Mouse (Mus musculus) forebrain, embryonic 10.5 days (tissue): Measurements from ENCODE around the gene Rps6kl1. TPM values are rescaled to one million over a fixed set of nuclear protein-coding genes. Genes with fewer than 3 reads are reported as not detected.

ENCODE experiments used
- DNase-seq: peaks from one replicate; pipeline ENCODE4 v3.0.0-alpha.2; 2017; ENCODE audit warnings: low spot score; ENCODE audit errors: extremely low spot score
- H3K27ac ChIP-seq: fragments of 300-500 bp; sonication (generic); 2 replicates; pipeline ENCODE4 v1.5.1; 2016; ENCODE audit warnings: mild to moderate bottlenecking
- H3K27me3 ChIP-seq: fragments of 300-500 bp; sonication (generic); 2 replicates; pipeline ENCODE4 v1.6.1; 2016; ENCODE audit warnings: mild to moderate bottlenecking; ENCODE audit not compliant: poor library complexity, severe bottlenecking
- H3K36me3 ChIP-seq: fragments of 300-500 bp; sonication (generic); replicated peaks from 2 replicates; pipeline ENCODE4 v1.6.1; 2016; ENCODE audit warnings: mild to moderate bottlenecking, moderate library complexity
- H3K4me1 ChIP-seq: fragments of 300-500 bp; sonication (generic); 2 replicates; pipeline ENCODE4 v1.6.1; 2016
- H3K4me3 ChIP-seq: fragments of 300-500 bp; sonication (generic); 2 replicates; pipeline ENCODE4 v1.5.1; 2016; ENCODE audit warnings: mild to moderate bottlenecking, moderate library complexity
- H3K9me3 ChIP-seq: fragments of 300-500 bp; sonication (generic); 2 replicates; pipeline ENCODE4 v1.6.1; 2016; ENCODE audit warnings: mild to moderate bottlenecking, moderate library complexity
- WGBS: fragments of 180-500 bp; shearing (Covaris S2); methylation state at CpG from one replicate; pipeline ENCODE4 v1.1.7; 2016; 5-methylcytosine and 5-hydroxymethylcytosine counted together
- polyA plus RNA-seq: library from polyadenylated mRNA; unstranded; fragments of >200 nt; fragmentation: Nextera tagmentation; extraction: Ambion mirVana; gene quantifications from 2 replicates; pipeline ENCODE4 v1.2.1, GENCODE M21; 2016

The Rps6kl1 gene
- 0.89 and 1.0 TPM in 2 replicates for polyA plus RNA-seq

- H3K36me3 ChIP-seq: no peaks in the 10 kb centered on the region
- H3K27ac ChIP-seq: peak within 1 kb of the TSS; percentile 35; the same call in 1 of the 2 replicates
- peaks cover 22% of the 10 kb centered on the region for H3K4me1 ChIP-seq
- H3K9me3 ChIP-seq: no peaks in the 10 kb centered on the region
- H3K4me3 ChIP-seq: peak within 1 kb of the TSS; percentile 48
- peak; percentile 48 for DNase-seq
- 16% methylated on average over 28 of the region's 28 CpGs for WGBS
- H3K27me3 ChIP-seq: peaks cover 49% of the 10 kb centered on the region
These were observed at the start of gene Rps6kl1 for GRCm38 (mm10) chr12:85151002-85151774. TSS of gene Rps6kl1 (minus strand) at chr12:85151264.

- 82% methylated on average over 1 of the region's 1 CpGs for WGBS
- Histone ChIP-seq H3K36me3 (no peaks in the 10 kb centered on the region), H3K4me3 (no peak overlapping the region), H3K9me3 (no peaks in the 10 kb centered on the region), H3K27me3 (peaks cover 59% of the 10 kb centered on the region), H3K4me1 (peaks cover 50% of the 10 kb centered on the region), H3K27ac (no peak overlapping the region)
- DNase-seq: no peak
These were observed 48.9 kb upstream of the Rps6kl1 start for GRCm38 (mm10) chr12:85199954-85200353.

- Histone ChIP-seq H3K36me3 (no peaks in the 10 kb centered on the region), H3K4me1 (peaks cover 45% of the 10 kb centered on the region), H3K27me3 (peaks cover 76% of the 10 kb centered on the region), H3K9me3 (no peaks in the 10 kb centered on the region), H3K4me3 (no peak overlapping the region), H3K27ac (no peak overlapping the region)
- WGBS: 40% methylated on average over 8 of the region's 8 CpGs
- no peak for DNase-seq
These were observed 46.9 kb upstream of the Rps6kl1 start for GRCm38 (mm10) chr12:85197936-85198335.

- WGBS: 83% methylated on average over 7 of the region's 7 CpGs
- no peaks in the 10 kb centered on the region for H3K9me3 ChIP-seq
- H3K4me3 ChIP-seq: no peak overlapping the region
- DNase-seq: no peak
- no peaks in the 10 kb centered on the region for H3K36me3 ChIP-seq
- H3K4me1 ChIP-seq: peaks cover 50% of the 10 kb centered on the region
- H3K27ac ChIP-seq: peak overlapping the region; percentile 46; the same call in 1 of the 2 replicates
- peaks cover 76% of the 10 kb centered on the region for H3K27me3 ChIP-seq
These were observed 46.3 kb upstream of the Rps6kl1 start for GRCm38 (mm10) chr12:85197371-85197770.

- Histone ChIP-seq H3K4me1 (peaks cover 41% of the 10 kb centered on the region), H3K27ac (no peak overlapping the region), H3K4me3 (no peak overlapping the region), H3K27me3 (peaks cover 68% of the 10 kb centered on the region), H3K36me3 (no peaks in the 10 kb centered on the region), H3K9me3 (no peaks in the 10 kb centered on the region)
- DNase-seq: no peak
- 90% methylated on average over 10 of the region's 10 CpGs for WGBS
These were observed 45.1 kb upstream of the Rps6kl1 start for GRCm38 (mm10) chr12:85196191-85196590.

GRCm38 (mm10) chr12:85195086-85195485, 44.0 kb upstream of the Rps6kl1 start:
- WGBS: 91% methylated on average over 5 of the region's 5 CpGs

GRCm38 (mm10) chr12:85194623-85195018, 43.6 kb upstream of the Rps6kl1 start:
- Histone ChIP-seq H3K9me3 (no peaks in the 10 kb centered on the region), H3K27ac (no peak overlapping the region), H3K27me3 (peaks cover 61% of the 10 kb centered on the region), H3K4me1 (peaks cover 31% of the 10 kb centered on the region), H3K36me3 (no peaks in the 10 kb centered on the region), H3K4me3 (no peak overlapping the region)
- WGBS: 90% methylated on average over 4 of the region's 4 CpGs
- DNase-seq: no peak

More at GRCm38 (mm10) chr12:85195086-85195485, 44.0 kb upstream of the Rps6kl1 start:
- DNase-seq: no peak
- H3K36me3 ChIP-seq: no peaks in the 10 kb centered on the region
- no peaks in the 10 kb centered on the region for H3K9me3 ChIP-seq
- H3K4me1 ChIP-seq: peaks cover 31% of the 10 kb centered on the region
- peaks cover 66% of the 10 kb centered on the region for H3K27me3 ChIP-seq
- no peak overlapping the region for H3K27ac ChIP-seq
- H3K4me3 ChIP-seq: no peak overlapping the region

- Histone ChIP-seq H3K36me3 (no peaks in the 10 kb centered on the region), H3K9me3 (no peaks in the 10 kb centered on the region), H3K27ac (no peak overlapping the region), H3K4me1 (peaks cover 31% of the 10 kb centered on the region), H3K4me3 (no peak overlapping the region), H3K27me3 (peaks cover 56% of the 10 kb centered on the region)
- DNase-seq: no peak
- WGBS: 92% methylated on average over 11 of the region's 11 CpGs
These were observed 43.0 kb upstream of the Rps6kl1 start for GRCm38 (mm10) chr12:85193923-85194622.

- Histone ChIP-seq H3K27me3 (peaks cover 54% of the 10 kb centered on the region), H3K27ac (no peak overlapping the region)
These were observed 42.1 kb upstream of the Rps6kl1 start for GRCm38 (mm10) chr12:85193146-85193545.

GRCm38 (mm10) chr12:85192461-85193108, 41.5 kb upstream of the Rps6kl1 start:
- 34% methylated on average over 19 of the region's 19 CpGs for WGBS
- no peak for DNase-seq
- Histone ChIP-seq H3K27ac (peak overlapping the region; percentile 45; the same call in 1 of the 2 replicates), H3K36me3 (no peaks in the 10 kb centered on the region), H3K4me3 (no peak overlapping the region), H3K27me3 (peaks cover 54% of the 10 kb centered on the region), H3K4me1 (peaks cover 20% of the 10 kb centered on the region), H3K9me3 (no peaks in the 10 kb centered on the region)

More at GRCm38 (mm10) chr12:85193146-85193545, 42.1 kb upstream of the Rps6kl1 start:
- Histone ChIP-seq H3K36me3 (no peaks in the 10 kb centered on the region), H3K4me3 (no peak overlapping the region), H3K9me3 (no peaks in the 10 kb centered on the region), H3K4me1 (peaks cover 26% of the 10 kb centered on the region)
- WGBS: 82% methylated on average over 10 of the region's 10 CpGs
- DNase-seq: no peak

- Histone ChIP-seq H3K27me3 (peaks cover 32% of the 10 kb centered on the region), H3K27ac (no peak overlapping the region), H3K9me3 (no peaks in the 10 kb centered on the region), H3K4me1 (peaks cover 14% of the 10 kb centered on the region), H3K36me3 (no peaks in the 10 kb centered on the region), H3K4me3 (no peak overlapping the region)
- DNase-seq: no peak
- 81% methylated on average over 7 of the region's 7 CpGs for WGBS
These were observed 39.2 kb upstream of the Rps6kl1 start for GRCm38 (mm10) chr12:85190290-85190689.

- Histone ChIP-seq H3K36me3 (no peaks in the 10 kb centered on the region), H3K4me1 (peaks cover 26% of the 10 kb centered on the region), H3K27me3 (peaks cover 27% of the 10 kb centered on the region), H3K27ac (no peak overlapping the region), H3K4me3 (no peak overlapping the region), H3K9me3 (no peaks in the 10 kb centered on the region)
- no peak for DNase-seq
- WGBS: 82% methylated on average over 7 of the region's 7 CpGs
These were observed 35.3 kb upstream of the Rps6kl1 start for GRCm38 (mm10) chr12:85186361-85186760.
